Mouse (Mus musculus): Measurements from ENCODE around the gene Ndufa7. TPM values are rescaled to one million over a fixed set of nuclear protein-coding genes. Genes with fewer than 3 reads are reported as not detected.
A peak's percentile ranks its signal among the peaks of the same experiment; 100 is the strongest.
"Not testable (repeated sequence)": the region's sequence is repeated elsewhere in the genome, so short reads cannot be mapped to it uniquely, and the experiment has no call there.

The Ndufa7 gene
- total RNA-seq, 2 experiments from 2014 or later, result 327 to 338 TPM

GRCm38 (mm10) chr17:33808192-33808591, 16.2 kb upstream of the Ndufa7 start:
- intact Hi-C loops (cut with DNase I; ENCODE audit: low total_unique reads), result no loop called here

GRCm38 (mm10) chr17:33810334-33811141, 13.8 kb upstream of the Ndufa7 start, which contains the start of gene Kank3:
Kank3 (plus strand) TSS chr17:33810519.
- DNase-seq, result peak; percentile 93
- intact Hi-C loops (cut with DNase I; ENCODE audit: low total_unique reads), result no loop called here

More at GRCm38 (mm10) chr17:33808192-33808591, 16.2 kb upstream of the Ndufa7 start:
- no peak for DNase-seq

- intact Hi-C loops (cut with DNase I; ENCODE audit: low total_unique reads), result no loop called here
- DNase-seq, result no peak
Observed at GRCm38 (mm10) chr17:33811142-33811516, 13.2 kb upstream of the Ndufa7 start.

GRCm38 (mm10) chr17:33812475-33812874, 11.9 kb upstream of the Ndufa7 start:
- no peak for DNase-seq
- intact Hi-C loops (cut with DNase I; ENCODE audit: low total_unique reads), result no loop called here

GRCm38 (mm10) chr17:33812990-33813389, 11.4 kb upstream of the Ndufa7 start:
- DNase-seq, result no peak
- intact Hi-C loops (cut with DNase I; ENCODE audit: low total_unique reads), result no loop called here

GRCm38 (mm10) chr17:33815399-33815798, 9.0 kb upstream of the Ndufa7 start:
- no peak for DNase-seq
- intact Hi-C loops (cut with DNase I; ENCODE audit: low total_unique reads), result no loop called here

GRCm38 (mm10) chr17:33816612-33817011, 7.8 kb upstream of the Ndufa7 start:
- DNase-seq, result no peak
- intact Hi-C loops (cut with DNase I; ENCODE audit: low total_unique reads), result no loop called here

GRCm38 (mm10) chr17:33817184-33817968, 7.0 kb upstream of the Ndufa7 start:
- intact Hi-C loops (cut with DNase I; ENCODE audit: low total_unique reads), result no loop called here
- DNase-seq, result peak; percentile 91

GRCm38 (mm10) chr17:33817969-33818643, 6.3 kb upstream of the Ndufa7 start:
- DNase-seq, result no peak
- intact Hi-C loops (cut with DNase I; ENCODE audit: low total_unique reads), result no loop called here

- DNase-seq, result no peak
- intact Hi-C loops (cut with DNase I; ENCODE audit: low total_unique reads), result no loop called here
Observed at GRCm38 (mm10) chr17:33822436-33822959, 1.9 kb upstream of the Ndufa7 start.

GRCm38 (mm10) chr17:33823171-33823570, 1.2 kb upstream of the Ndufa7 start:
- DNase-seq; intact Hi-C loops (cut with DNase I; ENCODE audit: low total_unique reads): not testable (repeated sequence)

GRCm38 (mm10) chr17:33824997-33825330, 592 bp downstream of the Ndufa7 start:
- intact Hi-C loops (cut with DNase I; ENCODE audit: low total_unique reads); DNase-seq: not testable (repeated sequence)

- no peak for DNase-seq
- intact Hi-C loops (cut with DNase I; ENCODE audit: low total_unique reads), result no loop called here
Observed at GRCm38 (mm10) chr17:33825462-33825861, 1.1 kb downstream of the Ndufa7 start.

- peak; percentile 67 for DNase-seq
- intact Hi-C loops (cut with DNase I; ENCODE audit: low total_unique reads), result no loop called here
Observed at GRCm38 (mm10) chr17:33826850-33827249, 2.5 kb downstream of the Ndufa7 start.

GRCm38 (mm10) chr17:33828892-33829291, 4.5 kb downstream of the Ndufa7 start:
- intact Hi-C loops (cut with DNase I; ENCODE audit: low total_unique reads), result no loop called here
- no peak for DNase-seq

GRCm38 (mm10) chr17:33829561-33829960, 5.2 kb downstream of the Ndufa7 start:
- DNase-seq, result no peak

GRCm38 (mm10) chr17:33842966-33843795, 18.8 kb downstream of the Ndufa7 start, which contains the start of gene Cd320:
Cd320 (plus strand) TSS chr17:33843091.
- intact Hi-C loops (cut with DNase I; ENCODE audit: low total_unique reads), result no loop called here

More at GRCm38 (mm10) chr17:33829561-33829960, 5.2 kb downstream of the Ndufa7 start:
- intact Hi-C loops (cut with DNase I; ENCODE audit: low total_unique reads), result no loop called here

GRCm38 (mm10) chr17:33844196-33844595, 19.8 kb downstream of the Ndufa7 start:
- intact Hi-C loops (cut with DNase I; ENCODE audit: low total_unique reads), result no loop called here
- no peak for DNase-seq

More at GRCm38 (mm10) chr17:33842966-33843795, 18.8 kb downstream of the Ndufa7 start, which contains the start of gene Cd320:
- peak; percentile 93 for DNase-seq

GRCm38 (mm10) chr17:33848139-33848538, 23.8 kb downstream of the Ndufa7 start:
- intact Hi-C loops (cut with DNase I; ENCODE audit: low total_unique reads), result no loop called here

More at GRCm38 (mm10) chr17:33848139-33848538, 23.8 kb downstream of the Ndufa7 start:
- no peak for DNase-seq
